Mouse (Mus musculus) T-cell, adult 2 months (primary cell): Measurements from ENCODE around the gene Nol6.

Source experiments
- DNase-seq: peaks from one replicate; pipeline ENCODE4 v3.0.0; 2022; ENCODE audit warnings: low spot score

Gene Nol6

DNA sequence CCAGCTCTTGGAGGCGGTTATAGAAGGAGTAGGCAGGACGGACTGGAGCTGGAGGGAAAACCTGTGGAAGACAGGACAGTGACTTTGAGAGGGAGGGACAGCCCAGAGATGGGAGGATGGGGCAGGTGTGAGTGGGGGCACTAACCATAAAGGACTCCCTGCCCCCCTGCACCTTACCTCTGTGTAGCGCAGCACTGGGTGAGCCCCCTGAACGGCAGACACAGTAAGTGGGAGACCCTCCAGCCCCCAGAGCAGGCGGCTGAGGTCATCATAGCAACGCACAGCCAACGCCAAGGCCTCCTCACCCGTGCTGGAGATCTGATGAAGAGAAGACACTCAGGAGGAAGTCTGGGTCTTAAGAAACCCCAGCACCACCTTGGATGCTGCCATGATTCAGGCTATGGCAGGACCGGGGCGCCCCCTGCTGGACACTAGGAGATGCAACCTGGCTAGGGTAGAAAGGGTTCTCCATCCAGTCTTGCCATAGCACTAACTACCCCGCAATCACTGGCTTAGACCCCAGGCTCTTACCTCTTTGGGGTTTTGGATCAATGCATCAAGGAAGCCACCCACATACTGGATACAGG lies 5.5 kb downstream of the Nol6 start:
- DNase-seq = peak; percentile 68

GRCm38 (mm10) chr4:41116817-41117216 lies 7.4 kb downstream of the Nol6 start:
- no peak for DNase-seq

DNA sequence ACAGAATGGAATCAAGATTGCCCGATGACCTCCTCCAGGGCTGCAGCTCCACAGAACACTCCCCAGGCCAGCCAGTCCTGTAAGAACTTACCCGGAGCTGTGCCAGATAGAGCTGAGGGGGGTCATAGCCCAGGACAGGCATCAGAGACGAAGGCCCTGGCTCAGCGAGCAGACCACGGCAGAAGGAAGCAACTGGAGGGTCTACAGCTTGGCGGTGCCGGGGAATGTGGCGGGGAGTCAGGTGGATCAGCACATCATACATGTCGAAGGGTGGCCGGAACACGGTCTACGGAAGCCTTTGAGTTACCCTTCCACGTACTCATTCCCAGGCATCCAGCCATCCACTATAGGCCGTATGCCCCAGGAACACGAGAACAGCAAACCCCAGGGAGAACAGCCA lies 8.5 kb downstream of the Nol6 start:
- no peak for DNase-seq

GRCm38 (mm10) chr4:41115074-41115473 lies 9.2 kb downstream of the Nol6 start:
- no peak for DNase-seq

DNA sequence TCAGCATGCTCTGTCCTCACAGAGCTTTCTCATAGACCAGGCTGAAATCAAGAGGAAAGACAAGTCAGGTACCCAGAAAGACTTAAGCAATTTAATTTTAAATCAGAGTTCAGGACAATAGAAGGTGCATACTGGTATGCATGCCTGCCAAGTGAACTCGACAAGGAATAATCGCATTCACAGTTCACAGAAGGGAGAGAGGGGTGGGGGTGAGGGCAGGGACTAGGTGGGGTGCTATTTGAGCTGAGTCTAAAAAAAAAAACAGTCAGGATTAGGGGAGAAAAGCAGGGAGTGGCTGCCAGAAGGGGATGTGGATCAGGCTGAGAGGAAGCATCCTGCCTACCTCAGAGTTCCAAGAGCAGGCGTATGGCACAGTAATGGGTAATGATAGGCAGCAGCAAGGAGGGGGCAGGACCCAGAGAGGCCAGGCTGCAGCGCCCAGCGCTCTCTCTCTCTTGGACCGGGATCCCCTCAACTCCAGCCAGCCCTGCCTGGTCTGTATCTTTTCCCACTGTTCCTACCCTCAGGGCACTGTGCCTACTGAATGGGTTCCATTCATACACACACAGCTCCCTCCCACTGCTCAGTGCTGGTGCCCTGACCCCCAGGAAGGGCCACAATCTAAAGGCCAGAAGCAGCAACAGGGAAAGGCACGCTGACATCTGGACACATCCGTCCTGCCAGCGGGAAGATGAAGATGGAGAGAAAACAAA lies 9.7 kb downstream of the Nol6 start:
- DNase-seq = no peak

DNA sequence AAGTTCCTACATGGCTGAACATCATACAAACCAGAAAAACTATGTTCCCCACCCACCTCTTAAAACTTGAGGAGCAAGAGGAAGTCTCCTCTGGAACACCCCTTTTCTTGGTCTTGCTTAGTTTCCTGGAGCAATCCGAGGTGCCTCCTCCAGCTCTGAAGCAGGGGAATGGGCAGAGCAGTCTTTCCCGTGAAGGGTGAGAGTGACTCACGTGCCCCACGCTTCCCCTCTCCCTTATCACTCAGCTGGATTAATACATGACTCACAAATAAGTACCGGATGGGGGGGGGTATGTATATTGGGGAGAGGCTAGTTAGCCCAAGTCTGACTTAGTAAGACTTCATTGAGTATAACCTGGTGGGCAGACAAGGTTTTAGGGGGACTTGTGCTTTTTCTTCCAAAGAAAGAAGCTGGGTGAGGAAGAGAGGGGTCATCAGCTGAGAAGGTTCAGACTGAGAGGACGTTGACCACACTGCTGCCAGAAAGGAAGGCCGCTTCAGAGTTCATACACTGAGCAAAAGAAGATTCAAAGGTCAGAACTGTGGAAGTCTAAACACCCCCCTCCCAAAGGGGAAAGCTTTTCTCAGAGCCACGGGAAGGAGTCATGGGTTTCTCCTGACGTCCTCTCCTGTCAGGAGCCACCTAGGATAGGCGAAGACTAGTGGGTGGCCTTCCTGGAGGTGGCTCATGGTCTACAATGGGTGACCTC lies 15.4 kb downstream of the Nol6 start:
- no peak for DNase-seq

DNA sequence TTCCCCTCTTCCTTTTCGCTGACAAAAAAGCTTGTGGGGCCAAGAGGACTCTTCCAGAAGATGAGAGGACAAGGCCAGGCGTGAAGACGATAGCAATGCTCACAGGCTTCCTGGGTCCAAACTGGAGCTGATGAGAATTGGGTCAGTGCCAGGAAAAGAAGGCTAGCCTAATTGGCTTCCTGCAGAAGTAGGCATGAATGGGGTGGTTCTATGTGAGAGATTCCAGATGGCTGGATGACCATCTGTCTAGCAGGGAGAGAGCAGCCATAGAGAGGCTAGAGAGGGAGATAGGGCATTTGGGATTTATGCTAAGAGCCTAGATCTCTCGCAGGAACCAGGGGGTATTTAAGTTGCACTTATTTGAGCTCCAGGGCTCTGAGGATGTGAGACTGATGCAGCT lies 16.8 kb downstream of the Nol6 start:
- no peak for DNase-seq

- DNase-seq = no peak
These were observed 21.4 kb downstream of the Nol6 start for GRCm38 (mm10) chr4:41102901-41103300.

DNA sequence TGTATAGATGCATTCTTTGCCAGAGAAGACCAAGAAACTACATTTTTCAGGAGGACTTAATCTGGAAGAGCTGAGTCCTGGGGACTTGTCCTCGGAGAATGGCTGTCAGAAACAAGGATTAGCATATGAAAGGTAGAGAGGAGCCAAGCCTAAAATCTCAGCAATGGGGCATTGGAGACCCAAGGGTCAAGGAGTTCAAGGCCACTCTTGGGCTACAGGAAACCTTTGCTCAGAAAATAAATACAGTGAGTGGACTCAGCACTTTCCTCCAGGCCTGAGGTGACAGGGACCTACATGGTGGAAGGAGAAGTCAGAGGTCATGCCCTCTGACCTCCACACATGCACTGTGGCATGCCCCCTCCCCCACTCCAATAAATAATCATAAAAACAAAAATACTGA lies 23.3 kb downstream of the Nol6 start:
- DNase-seq = no peak

- no peak for DNase-seq
These were observed 25.7 kb downstream of the Nol6 start for GRCm38 (mm10) chr4:41098577-41098951.

- DNase-seq = peak; percentile 58
These were observed 26.2 kb downstream of the Nol6 start, which contains the start of gene Aqp3 for GRCm38 (mm10) chr4:41097871-41098576. Gene Aqp3 (minus strand): TSS chr4:41098183.

- no peak for DNase-seq
These were observed 26.9 kb downstream of the Nol6 start for GRCm38 (mm10) chr4:41097381-41097780.

DNA sequence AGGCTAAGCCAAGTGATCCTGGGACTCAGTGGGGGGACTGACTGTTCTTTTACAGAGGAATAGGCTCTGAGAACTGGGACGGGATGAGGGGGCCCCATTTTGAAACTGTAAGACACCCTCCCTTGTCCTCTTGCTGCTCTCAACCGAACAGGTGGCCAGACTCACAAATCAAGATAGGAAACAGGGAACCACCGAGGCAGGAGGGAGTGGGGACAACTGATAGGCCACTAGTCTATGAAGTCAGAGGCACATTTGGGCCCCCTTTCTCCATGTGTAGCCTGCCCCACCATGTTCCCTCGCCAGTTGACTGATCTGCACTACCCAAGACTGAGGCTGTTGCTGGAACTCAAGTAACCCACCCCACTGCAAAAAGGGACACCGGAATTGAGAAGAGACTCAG lies 27.5 kb downstream of the Nol6 start:
- no peak for DNase-seq

GRCm38 (mm10) chr4:41096169-41096568 lies 28.1 kb downstream of the Nol6 start:
- DNase-seq = no peak

DNA sequence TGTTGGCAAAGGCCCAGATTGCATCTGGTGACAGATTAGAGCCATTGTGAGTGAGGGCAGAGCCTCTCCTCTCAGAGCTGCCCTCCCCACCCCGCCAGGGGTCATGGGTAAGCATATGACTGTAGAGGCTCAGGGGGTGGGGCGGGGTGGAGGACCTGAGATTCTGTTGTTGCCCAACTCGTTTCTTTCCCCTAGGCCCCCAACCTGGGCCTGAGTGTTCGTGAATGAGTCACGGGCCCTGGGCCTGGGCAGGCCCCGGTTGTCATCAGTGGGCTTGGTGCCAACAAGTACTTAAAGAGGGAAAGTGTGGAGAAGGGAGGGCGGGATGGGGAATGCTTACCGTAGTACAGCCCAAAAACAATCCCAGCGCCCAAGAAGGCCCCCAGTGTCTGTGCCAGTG lies 29.9 kb downstream of the Nol6 start:
- DNase-seq = no peak

DNA sequence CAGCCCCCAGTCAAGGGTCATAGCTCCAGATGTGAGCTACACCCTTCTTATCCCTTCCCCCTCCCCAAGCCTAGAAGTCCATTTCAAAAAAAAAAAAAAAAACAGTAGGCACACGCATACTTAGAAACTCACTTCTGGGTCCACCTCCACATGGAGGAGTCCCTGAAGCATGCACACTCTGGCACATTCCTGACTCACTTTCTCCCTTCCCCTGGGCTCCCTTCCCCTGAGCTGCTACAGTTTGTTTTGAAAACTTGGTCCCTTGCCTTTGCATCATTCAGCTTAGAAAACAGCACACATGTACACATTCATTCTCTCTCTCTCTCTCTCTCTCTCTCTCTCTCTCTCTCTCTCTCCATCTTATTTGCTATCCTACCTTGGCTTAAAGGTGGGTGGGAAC lies 31.3 kb downstream of the Nol6 start:
- no peak for DNase-seq

- DNase-seq = no peak
These were observed 32.9 kb downstream of the Nol6 start for GRCm38 (mm10) chr4:41091391-41091790.

DNA sequence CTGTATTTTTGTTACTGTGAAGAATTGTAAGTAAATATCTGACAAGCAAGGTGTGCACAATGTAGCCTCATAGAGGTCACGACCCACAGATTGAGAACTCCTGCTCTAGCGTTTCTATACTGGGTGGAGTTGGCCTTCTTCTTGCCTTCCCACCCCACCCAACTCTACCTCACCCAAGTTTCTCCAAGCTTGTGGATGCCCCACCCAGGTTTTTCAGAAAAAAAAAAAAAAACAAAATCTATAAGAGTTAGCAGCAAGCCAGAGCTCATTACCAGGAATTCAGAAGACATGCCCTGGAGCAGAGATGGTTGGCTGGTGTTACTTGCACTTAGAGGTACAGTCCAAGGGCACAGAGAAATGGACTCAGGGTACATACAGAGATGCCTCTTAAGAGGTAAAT lies 34.5 kb downstream of the Nol6 start:
- no peak for DNase-seq

- DNase-seq = no peak
These were observed 35.1 kb downstream of the Nol6 start for GRCm38 (mm10) chr4:41089189-41089588.

- no peak for DNase-seq
These were observed 36.6 kb downstream of the Nol6 start for GRCm38 (mm10) chr4:41087459-41088298.

GRCm38 (mm10) chr4:41086947-41087346 lies 37.3 kb downstream of the Nol6 start:
- DNase-seq = no peak

DNA sequence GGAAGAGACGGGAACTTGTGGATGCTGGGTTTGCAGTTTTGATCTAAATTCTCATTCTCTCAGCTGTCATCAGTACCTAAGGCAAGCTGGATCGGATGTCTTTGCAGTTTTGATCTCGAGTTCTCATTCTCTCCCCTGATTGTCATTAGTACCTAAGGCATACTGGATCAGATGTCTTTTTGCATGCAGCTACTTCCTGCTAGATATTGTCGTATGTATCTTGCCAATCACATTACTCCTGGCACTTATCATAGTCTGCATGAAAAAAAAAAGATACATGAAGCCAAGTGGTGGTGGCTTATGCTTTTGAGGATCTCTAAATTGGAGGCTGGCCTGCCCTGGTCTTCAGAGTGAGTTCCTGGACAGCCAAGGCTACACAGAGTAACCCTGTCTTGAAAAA lies 39.4 kb downstream of the Nol6 start:
- no peak for DNase-seq
